Mouse (Mus musculus) macrophage (primary cell): Measurements from ENCODE around the gene Tap1. TPM values are rescaled to one million over a fixed set of nuclear protein-coding genes. Genes with fewer than 3 reads are reported as not detected.
"Not testable (repeated sequence)": the region's sequence is repeated elsewhere in the genome, so short reads cannot be mapped to it uniquely, and the experiment has no call there.

Source experiments
- H3K27ac ChIP-seq: fragments of 350-480 bp; formaldehyde crosslinking; 2 replicates; pipeline ENCODE4 v1.9.0; 2021
- H3K36me3 ChIP-seq: fragments of 350-480 bp; formaldehyde crosslinking; 2 replicates; pipeline ENCODE4 v1.9.0; 2021; ENCODE audit errors: inconsistent target
- H3K4me3 ChIP-seq: fragments of 350-480 bp; formaldehyde crosslinking; 2 replicates; pipeline ENCODE4 v1.9.0; 2021; ENCODE audit errors: inconsistent target
- H3K79me2 ChIP-seq: fragments of 350-480 bp; formaldehyde crosslinking; 2 replicates; pipeline ENCODE4 v1.9.0; 2021; ENCODE audit errors: inconsistent target
- WGBS: methylation state at CpG from one replicate; pipeline ENCODE4 v1.1.7; 2026; ENCODE audit warnings: inconsistent platforms; ENCODE audit not compliant: missing documents; 5-methylcytosine and 5-hydroxymethylcytosine counted together
- polyA plus RNA-seq: library from polyadenylated mRNA; stranded (reverse); fragments of 250-400 nt; gene quantifications from 3 replicates; pipeline ENCODE4 v1.2.4, GENCODE M21; 2018; ENCODE audit warnings: inconsistent platforms

Gene Tap1
- polyA plus RNA-seq, 1 experiment from 2014 or later = 42.0 TPM

DNA sequence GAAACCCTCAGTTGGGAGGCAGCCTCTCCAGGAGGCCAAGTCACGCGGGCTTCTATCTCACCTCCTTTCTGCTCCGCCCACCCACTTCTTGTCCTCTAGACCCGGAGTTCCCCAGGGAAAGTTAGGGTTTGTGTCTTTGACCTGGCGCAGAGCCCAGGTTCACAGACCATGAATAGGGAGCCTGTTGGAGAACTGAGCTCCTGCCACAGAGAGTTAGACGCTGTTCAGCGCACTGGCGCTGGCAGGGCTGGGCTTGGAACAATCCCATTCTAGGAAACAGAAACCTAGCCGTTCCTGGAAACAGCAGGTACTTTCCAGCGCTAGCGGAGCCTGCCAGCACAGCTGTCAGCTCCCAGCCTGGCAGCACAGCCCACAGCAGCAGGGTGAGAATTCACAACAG is 31.3 kb downstream of the Tap1 start:
- Histone ChIP-seq H3K79me2 (no peaks in the 10 kb centered on the region), H3K27ac (no peak overlapping the region), H3K4me3 (no peak overlapping the region), H3K36me3 (peaks cover 50% of the 10 kb centered on the region)
- 93% methylated on average over 8 of the region's 11 CpGs for WGBS

DNA sequence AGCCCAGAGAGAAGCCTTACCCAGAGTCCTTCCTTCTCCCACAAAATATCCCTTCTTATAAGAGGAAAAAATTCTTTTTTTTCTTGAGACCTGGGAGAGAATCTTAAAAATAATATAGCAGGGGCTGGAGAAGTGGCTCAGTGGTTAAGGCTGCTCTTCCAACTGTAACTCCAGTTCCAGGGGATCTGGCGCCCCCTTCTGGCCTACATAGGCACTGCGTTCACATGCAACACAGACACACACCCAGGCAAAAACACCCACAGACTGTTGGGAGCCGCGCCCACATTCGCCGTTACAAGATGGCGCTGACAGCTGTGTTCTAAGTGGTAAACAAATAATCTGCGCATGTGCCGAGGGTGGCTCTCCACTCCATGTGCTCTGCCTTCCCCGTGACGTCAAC is 31.7 kb downstream of the Tap1 start:
- 90% methylated on average over 4 of the region's 11 CpGs for WGBS
- H3K4me3 ChIP-seq = not testable (repeated sequence)

DNA sequence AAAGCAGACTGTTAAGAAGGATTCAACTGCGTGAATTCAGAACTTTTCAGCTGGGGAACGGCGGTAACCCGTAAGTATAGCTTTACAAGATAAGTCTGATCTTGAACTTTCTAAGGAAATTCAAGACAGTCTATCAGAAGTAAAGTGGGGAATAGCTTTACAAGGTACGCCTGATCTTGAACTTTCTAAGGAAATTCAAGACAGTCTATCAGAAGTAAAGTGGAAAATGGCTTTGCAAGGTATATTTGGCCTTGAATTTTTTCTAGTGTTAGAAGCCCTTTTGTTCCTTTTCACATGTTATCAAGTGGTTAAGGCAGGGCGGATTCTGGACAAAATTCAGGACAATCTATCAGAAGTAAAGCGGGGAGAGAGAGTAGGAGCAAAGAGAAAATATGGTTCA is 32.4 kb downstream of the Tap1 start:
- not testable (repeated sequence) for H3K27ac ChIP-seq, H3K4me3 ChIP-seq, H3K79me2 ChIP-seq
- WGBS = no CpG with 5 or more reads among the region's 7 CpGs
- H3K36me3 ChIP-seq = peaks cover 40% of the 10 kb centered on the region

More for the DNA sequence above, 31.7 kb downstream of the Tap1 start:
- H3K36me3 ChIP-seq = peaks cover 46% of the 10 kb centered on the region
- H3K27ac ChIP-seq, H3K79me2 ChIP-seq: not testable (repeated sequence)

DNA sequence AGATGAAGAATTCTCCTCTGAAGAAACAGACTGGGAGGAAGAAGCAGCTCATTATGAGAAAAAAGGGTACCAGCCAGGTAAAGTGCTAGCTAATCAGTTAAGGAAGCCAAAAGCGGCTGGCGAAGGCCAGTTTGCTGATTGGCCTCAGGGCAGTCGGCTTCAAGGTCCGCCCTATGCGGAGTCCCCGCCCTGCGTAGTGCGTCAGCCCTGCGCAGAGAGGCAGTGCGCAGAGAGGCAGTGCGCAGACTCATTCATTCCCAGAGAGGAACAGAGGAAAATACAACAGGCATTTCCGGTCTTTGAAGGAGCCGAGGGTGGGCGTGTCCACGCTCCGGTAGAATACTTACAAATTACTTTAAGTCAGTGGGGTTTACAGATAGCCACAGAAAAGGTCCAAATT is 33.0 kb downstream of the Tap1 start:
- H3K36me3 ChIP-seq = peaks cover 36% of the 10 kb centered on the region
- not testable (repeated sequence) for H3K27ac ChIP-seq, H3K4me3 ChIP-seq, H3K79me2 ChIP-seq
- no CpG with 5 or more reads among the region's 16 CpGs for WGBS

DNA sequence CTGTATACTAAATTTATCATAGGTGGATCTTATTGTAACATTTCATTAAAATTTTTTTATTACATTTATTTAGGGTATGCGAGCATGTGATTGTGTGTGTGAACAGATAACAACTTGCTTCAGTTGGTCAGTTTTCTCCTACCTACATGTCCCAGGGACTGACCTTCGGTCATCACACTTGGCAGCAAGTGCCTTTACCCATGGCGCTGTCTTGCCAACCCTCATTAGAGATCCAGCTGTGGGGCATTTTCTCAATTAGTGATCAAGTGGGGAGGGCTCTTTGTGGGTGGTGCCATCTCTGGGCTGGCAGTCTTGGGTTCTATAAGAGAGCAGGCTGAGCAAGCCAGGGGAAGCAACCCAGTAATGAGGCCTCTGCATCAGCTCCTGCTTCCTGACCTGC is 37.5 kb downstream of the Tap1 start:
- no peak overlapping the region for H3K4me3 ChIP-seq
- no peaks in the 10 kb centered on the region for H3K79me2 ChIP-seq
- H3K36me3 ChIP-seq = no peaks in the 10 kb centered on the region
- 100% methylated on average over 3 of the region's 3 CpGs for WGBS
- H3K27ac ChIP-seq = no peak overlapping the region

DNA sequence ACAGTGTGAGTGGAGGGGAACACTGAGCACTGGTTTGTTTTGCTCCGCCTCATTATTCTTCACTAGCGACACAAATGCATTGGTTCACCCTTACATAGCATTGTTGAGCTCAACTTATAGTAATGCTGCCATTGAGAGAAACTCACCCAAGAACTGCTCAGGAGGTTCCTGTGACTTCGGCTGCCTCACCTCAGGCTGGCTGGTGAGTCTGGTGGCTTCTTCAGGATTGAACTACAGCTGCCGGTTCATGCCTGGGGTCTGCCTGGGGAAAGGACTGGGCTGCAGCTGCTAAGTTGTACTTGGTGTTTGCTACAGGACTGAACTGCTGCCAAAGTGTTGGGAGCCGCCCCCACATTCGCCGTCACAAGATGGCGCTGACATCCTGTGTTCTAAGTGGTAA is 38.1 kb downstream of the Tap1 start:
- Histone ChIP-seq H3K36me3 (no peaks in the 10 kb centered on the region), H3K27ac (no peak overlapping the region), H3K4me3 (no peak overlapping the region), H3K79me2 (no peaks in the 10 kb centered on the region)
- WGBS = 96% methylated on average over 5 of the region's 8 CpGs

DNA sequence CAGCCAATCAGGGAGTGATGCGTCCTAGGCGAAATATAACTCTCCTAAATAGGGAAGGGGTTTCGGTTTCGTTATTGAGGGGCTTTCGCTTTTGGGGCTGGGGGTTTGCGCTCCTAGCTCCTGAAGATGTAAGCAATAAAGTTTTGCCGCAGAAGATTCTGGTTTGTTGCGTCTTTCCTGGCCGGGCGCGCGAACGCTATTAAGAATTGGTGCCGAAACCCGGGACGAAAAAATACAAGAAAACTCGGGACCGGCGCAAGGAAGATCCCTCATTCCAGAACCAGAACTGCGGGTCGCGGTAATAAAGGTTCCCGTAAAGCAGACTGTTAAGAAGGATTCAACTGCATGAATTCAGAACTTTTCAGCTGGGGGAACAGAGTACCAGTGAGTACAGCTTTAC is 38.6 kb downstream of the Tap1 start:
- H3K27ac ChIP-seq, H3K4me3 ChIP-seq, H3K36me3 ChIP-seq, H3K79me2 ChIP-seq: not testable (repeated sequence)
- no CpG with 5 or more reads among the region's 23 CpGs for WGBS

DNA sequence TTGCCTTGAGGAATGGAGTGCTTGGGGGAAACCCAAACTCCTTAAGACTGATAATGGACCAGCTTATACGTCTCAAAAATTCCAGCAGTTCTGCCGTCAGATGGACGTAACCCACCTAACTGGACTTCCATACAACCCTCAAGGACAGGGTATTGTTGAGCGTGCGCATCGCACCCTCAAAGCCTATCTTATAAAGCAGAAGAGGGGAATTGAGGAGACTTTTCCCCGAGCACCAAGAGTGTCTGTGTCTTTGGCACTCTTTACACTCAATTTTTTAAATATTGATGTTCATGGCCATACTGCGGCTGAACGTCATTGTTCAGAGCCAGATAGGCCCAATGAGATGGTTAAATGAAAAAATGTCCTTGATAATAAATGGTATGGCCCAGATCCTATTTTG is 43.6 kb downstream of the Tap1 start:
- not testable (repeated sequence) for H3K36me3 ChIP-seq, H3K79me2 ChIP-seq, H3K4me3 ChIP-seq, H3K27ac ChIP-seq
- WGBS = no CpG with 5 or more reads among the region's 9 CpGs

DNA sequence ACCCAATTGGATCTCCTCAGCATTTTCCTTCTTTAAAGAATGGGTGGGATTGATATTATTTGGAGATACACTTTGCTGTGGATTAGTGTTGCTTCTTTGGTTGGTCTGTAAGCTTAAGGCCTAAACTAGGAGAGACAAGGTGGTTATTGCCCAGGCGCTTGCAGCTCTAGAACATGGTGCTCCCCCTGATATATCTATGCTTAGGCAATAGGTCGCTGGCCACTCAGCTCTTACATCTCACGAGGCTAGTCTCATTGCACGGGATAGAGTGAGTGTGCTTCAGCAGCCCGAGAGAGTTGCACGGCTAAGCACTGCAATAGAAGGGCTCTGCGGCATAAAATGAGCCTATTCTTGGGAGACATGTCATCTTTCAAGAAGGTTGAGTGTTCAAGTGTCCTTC is 44.7 kb downstream of the Tap1 start:
- 86% methylated on average over 4 of the region's 7 CpGs for WGBS
- not testable (repeated sequence) for H3K79me2 ChIP-seq, H3K4me3 ChIP-seq, H3K36me3 ChIP-seq, H3K27ac ChIP-seq

DNA sequence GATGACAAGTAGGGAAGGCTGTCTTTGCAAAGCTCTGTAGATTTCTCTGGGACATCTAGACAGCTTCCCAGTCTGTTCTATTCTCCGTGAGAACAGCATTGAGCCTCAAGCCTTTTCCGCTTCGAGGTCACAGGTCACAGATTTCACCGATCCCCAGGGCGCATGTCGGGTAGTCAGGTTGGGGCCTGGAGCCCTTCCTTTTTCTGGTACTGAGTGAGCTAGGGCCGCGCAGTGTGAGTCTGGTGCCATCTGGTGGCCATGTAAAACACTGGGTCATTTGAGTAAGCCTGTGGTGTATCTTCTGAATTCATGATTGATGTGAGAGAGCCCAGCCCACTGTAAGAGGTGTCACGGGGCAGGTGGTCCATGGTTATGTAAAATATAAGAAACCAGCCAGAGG is 47.6 kb downstream of the Tap1 start:
- WGBS = 0% methylated on average over 8 of the region's 9 CpGs
- no peak overlapping the region for H3K27ac ChIP-seq
- H3K4me3 ChIP-seq = no peak overlapping the region
- no peaks in the 10 kb centered on the region for H3K36me3 ChIP-seq
- no peaks in the 10 kb centered on the region for H3K79me2 ChIP-seq

DNA sequence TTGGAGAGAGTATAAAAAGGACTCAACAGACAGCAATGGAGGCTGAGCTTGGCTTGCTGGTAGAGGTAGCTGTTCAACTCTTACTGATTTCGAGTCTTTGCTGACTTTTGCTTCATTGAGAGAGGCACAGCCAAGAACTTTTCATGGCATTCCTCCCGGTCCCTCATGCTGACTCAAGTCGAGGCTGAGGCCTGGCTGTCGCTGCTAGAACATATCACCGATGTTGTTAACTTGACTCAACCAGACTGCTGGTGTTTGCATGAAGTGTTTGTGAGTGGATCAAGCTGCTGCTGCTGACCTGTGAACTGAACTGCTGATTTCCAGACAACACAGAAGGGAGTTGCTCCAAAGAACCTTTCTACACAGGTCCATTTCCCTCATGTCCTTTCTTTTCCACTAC is 49.3 kb downstream of the Tap1 start:
- Histone ChIP-seq H3K27ac (no peak overlapping the region), H3K79me2 (no peaks in the 10 kb centered on the region)

DNA sequence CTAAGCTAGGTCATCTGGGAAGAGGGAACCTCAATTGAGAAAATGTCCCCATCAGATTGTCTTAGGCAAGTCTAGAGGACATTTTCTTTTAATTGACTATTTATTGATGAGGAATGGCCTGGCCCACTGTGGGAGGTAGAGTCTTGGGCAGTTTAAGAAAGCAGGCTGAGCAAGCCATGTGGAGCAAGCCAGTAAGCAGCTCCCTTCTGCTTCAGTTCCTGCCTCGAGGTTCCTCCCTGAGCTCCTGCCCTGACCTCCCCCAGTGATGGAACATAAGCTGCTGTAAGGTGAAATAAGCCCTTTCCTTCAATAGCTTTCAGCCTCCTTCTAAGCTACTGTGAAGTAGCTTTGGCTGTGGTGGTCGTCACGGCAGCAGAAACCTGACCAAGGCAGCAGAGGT is 50.4 kb downstream of the Tap1 start:
- WGBS = 84% methylated on average over 3 of the region's 3 CpGs
- Histone ChIP-seq H3K4me3 (no peak overlapping the region), H3K36me3 (no peaks in the 10 kb centered on the region), H3K27ac (no peak overlapping the region), H3K79me2 (no peaks in the 10 kb centered on the region)

More for the DNA sequence above, 49.3 kb downstream of the Tap1 start:
- Histone ChIP-seq H3K36me3 (no peaks in the 10 kb centered on the region), H3K4me3 (no peak overlapping the region)
- WGBS = 94% methylated on average over 5 of the region's 5 CpGs

DNA sequence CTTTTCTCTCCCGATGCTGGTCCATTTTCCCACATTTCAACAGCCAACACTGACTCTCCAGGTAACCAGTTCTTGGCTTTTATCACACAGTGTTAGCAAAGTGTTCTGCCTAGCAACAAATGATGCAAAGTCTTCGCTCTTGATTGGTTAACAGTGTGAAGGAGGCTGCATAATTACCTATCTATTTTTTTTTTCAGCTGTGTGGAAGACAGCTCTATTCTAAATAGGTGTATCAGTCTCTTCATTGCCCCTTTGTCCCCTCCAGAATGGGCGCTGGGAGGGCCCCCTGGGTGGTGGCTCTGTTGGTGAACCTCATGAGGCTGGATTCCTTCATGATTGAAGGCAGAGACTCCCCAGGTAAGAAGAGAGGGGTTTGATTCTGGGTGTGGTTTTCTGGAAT is 51.4 kb downstream of the Tap1 start, which contains the start of gene H2-Ob:
H2-Ob (plus strand) TSS at position 198 of the 400 bp plus-strand sequence.
- H3K4me3 ChIP-seq = peak within 1 kb of the TSS; percentile 5; the same call in 1 of the 2 replicates
- H3K27ac ChIP-seq = peak within 1 kb of the TSS; percentile 78
- WGBS = 40% methylated on average over 3 of the region's 3 CpGs
- no peaks in the 10 kb centered on the region for H3K36me3 ChIP-seq
- no peaks in the 10 kb centered on the region for H3K79me2 ChIP-seq

DNA sequence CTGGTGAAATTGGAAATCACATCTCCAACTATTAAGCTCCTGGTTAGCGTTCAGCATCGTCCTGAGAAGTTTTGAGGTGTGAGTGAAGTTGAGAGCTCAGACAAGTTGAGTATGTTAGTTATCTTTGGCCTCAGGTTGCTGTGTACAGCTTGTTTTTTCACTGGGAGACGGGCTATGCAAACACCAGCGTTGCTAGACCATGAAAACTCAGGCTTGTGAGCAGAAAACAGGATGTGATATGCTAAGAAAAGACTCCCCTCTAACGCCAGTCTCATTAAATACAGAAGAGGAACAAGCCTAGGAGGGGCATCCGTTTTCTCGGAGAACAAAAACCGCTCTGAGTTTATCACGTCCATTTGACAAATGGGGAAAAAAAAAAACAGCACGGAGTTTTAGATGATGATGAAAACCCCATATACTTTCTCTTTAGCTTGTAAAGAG is 52.3 kb downstream of the Tap1 start:
- H3K4me3 ChIP-seq = peak overlapping the region; percentile 5; the same call in 1 of the 2 replicates
- WGBS = 0% methylated on average over 10 of the region's 10 CpGs
- no peaks in the 10 kb centered on the region for H3K36me3 ChIP-seq
- peak overlapping the region; percentile 78 for H3K27ac ChIP-seq
- H3K79me2 ChIP-seq = no peaks in the 10 kb centered on the region

DNA sequence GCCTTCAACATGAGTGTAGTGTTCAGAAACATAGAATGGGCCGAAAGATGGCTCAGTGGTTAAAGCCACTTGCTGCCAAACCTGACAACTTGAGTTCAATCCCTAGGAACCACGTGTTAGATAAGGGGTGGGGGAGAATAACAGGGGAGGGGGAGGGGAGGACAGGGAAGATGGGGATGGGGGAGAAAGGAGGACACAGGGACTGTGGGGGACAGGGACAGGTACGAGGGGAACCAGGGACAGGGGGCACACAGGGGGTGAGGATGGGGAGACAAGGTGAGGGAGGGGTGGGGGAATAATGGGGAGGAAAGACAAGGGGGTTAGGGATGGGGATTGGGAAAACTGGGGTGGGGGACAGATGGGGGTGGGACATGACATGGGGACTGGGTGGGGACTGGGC is 53.0 kb downstream of the Tap1 start:
- Histone ChIP-seq H3K27ac (peak overlapping the region; percentile 78), H3K79me2 (no peaks in the 10 kb centered on the region), H3K4me3 (no peak overlapping the region), H3K36me3 (no peaks in the 10 kb centered on the region)
- WGBS = 9% methylated on average over 2 of the region's 3 CpGs

DNA sequence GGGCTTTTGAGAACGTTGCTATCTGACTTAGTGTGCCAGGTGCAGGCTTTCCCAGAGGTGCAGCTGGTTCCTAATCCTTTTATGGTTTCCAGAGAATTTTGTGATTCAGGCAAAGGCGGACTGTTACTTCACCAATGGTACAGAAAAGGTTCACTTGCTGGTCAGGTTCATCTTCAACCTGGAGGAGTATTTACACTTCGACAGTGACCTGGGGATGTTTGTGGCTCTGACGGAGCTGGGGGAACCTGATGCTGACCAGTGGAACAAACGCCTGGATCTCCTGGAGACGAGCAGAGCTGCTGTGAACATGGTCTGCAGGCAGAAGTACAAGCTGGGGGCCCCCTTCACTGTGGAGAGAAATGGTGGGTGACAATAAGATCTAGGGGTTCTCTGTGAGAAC is 53.6 kb downstream of the Tap1 start:
- Histone ChIP-seq H3K79me2 (no peaks in the 10 kb centered on the region), H3K4me3 (no peak overlapping the region), H3K27ac (no peak overlapping the region), H3K36me3 (no peaks in the 10 kb centered on the region)
- WGBS = 88% methylated on average over 6 of the region's 6 CpGs
